Mouse (Mus musculus) forebrain, embryonic 12.5 days (tissue): Measurements from ENCODE around the gene Zbtb20. TPM values are rescaled to one million over a fixed set of nuclear protein-coding genes. Genes with fewer than 3 reads are reported as not detected.
A peak's percentile ranks its signal among the peaks of the same experiment; 100 is the strongest.

Source experiments
- ATAC-seq: fragments of 200-750 bp; cut with Nextera tagmentation; 2 replicates; pipeline ENCODE4 v1.8.0; 2017; ENCODE audit warnings: moderate TSS enrichment; ENCODE audit not compliant: low FRiP score
- H3K27ac ChIP-seq: fragments of 300-500 bp; sonication (generic); 2 replicates; pipeline ENCODE4 v1.5.1; 2016; ENCODE audit warnings: mild to moderate bottlenecking
- H3K27me3 ChIP-seq: fragments of 300-500 bp; sonication (generic); 2 replicates; pipeline ENCODE4 v1.6.1; 2016; ENCODE audit warnings: mild to moderate bottlenecking
- H3K36me3 ChIP-seq: fragments of 300-500 bp; sonication (generic); replicated peaks from 2 replicates; pipeline ENCODE4 v1.6.1; 2016; ENCODE audit warnings: mild to moderate bottlenecking
- H3K4me1 ChIP-seq: fragments of 300-500 bp; sonication (generic); 2 replicates; pipeline ENCODE4 v1.6.1; 2016
- H3K4me2 ChIP-seq: fragments of 300-500 bp; sonication (generic); 2 replicates; pipeline ENCODE4 v1.6.1; 2016; ENCODE audit warnings: mild to moderate bottlenecking, moderate library complexity
- H3K4me3 ChIP-seq: fragments of 300-500 bp; sonication (generic); replicated peaks from 2 replicates; pipeline ENCODE4 v1.5.1; 2016; ENCODE audit warnings: mild to moderate bottlenecking
- H3K9ac ChIP-seq: fragments of 300-500 bp; sonication (generic); 2 replicates; pipeline ENCODE4 v1.6.1; 2016; ENCODE audit warnings: mild to moderate bottlenecking
- H3K9me3 ChIP-seq: fragments of 300-500 bp; sonication (generic); 2 replicates; pipeline ENCODE4 v1.6.1; 2016
- WGBS: fragments of 180-500 bp; shearing (Covaris S2); methylation state at CpG from one replicate; pipeline ENCODE4 v1.1.7; 2016; 5-methylcytosine and 5-hydroxymethylcytosine counted together
- polyA plus RNA-seq: library from polyadenylated mRNA; unstranded; fragments of >200 nt; fragmentation: Nextera tagmentation; extraction: Ambion mirVana; gene quantifications from 2 replicates; pipeline ENCODE4 v1.2.1, GENCODE M21; 2016

Gene Zbtb20
- polyA plus RNA-seq, 1 experiment from 2014 or later = 73.6 TPM

DNA sequence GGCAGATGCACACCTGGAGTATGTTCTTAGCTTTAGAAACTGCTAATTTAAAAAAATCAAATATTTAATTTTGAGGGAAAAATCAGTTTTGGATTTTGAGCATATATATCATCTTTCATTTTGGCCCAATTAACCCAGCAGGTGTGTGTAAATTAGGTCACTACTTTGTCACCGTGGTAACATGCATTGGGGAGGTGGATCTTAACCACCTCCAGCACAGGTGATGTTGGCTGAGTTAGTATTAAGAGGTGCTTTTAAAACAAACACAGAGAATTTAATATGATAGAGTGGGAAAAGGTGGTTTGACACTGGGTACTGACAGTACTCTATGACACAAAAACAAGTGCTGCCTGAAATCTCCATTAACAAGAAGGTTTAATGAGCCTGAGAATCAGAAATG lies 218.5 kb downstream of the Zbtb20 start:
- no peak overlapping the region for H3K4me3 ChIP-seq
- no peak for ATAC-seq
- no peaks in the 10 kb centered on the region for H3K9me3 ChIP-seq
- no peaks in the 10 kb centered on the region for H3K27me3 ChIP-seq
- H3K4me1 ChIP-seq = peaks cover 5% of the 10 kb centered on the region
- no peak overlapping the region for H3K27ac ChIP-seq
- H3K4me2 ChIP-seq = no peak overlapping the region
- WGBS = 92% methylated on average over 1 of the region's 1 CpGs
- no peak overlapping the region for H3K9ac ChIP-seq
- no peaks in the 10 kb centered on the region for H3K36me3 ChIP-seq

DNA sequence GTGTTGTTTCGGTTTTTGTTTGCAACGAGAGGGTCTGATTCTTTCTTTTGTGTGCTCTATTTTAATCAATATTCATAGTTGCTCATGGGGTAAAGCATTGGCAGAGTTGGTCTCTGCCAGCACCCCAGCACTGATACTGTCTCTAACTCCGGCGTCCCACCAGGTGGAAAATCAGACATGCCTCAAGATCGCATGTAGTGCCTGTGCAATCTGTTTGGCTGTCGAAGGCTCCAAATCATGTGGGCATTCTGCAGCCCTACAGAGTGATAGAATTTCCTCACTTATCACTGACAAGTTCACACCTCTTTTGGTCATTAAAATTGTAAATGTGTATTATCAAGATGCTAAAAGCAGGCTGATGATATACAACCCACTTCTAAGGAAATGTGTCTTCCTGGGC lies 219.1 kb downstream of the Zbtb20 start:
- WGBS = 85% methylated on average over 6 of the region's 6 CpGs
- H3K4me1 ChIP-seq = peaks cover 5% of the 10 kb centered on the region
- H3K27me3 ChIP-seq = no peaks in the 10 kb centered on the region
- no peak overlapping the region for H3K4me3 ChIP-seq
- no peak overlapping the region for H3K9ac ChIP-seq
- H3K4me2 ChIP-seq = no peak overlapping the region
- ATAC-seq = no peak
- no peaks in the 10 kb centered on the region for H3K36me3 ChIP-seq
- no peak overlapping the region for H3K27ac ChIP-seq
- no peaks in the 10 kb centered on the region for H3K9me3 ChIP-seq

DNA sequence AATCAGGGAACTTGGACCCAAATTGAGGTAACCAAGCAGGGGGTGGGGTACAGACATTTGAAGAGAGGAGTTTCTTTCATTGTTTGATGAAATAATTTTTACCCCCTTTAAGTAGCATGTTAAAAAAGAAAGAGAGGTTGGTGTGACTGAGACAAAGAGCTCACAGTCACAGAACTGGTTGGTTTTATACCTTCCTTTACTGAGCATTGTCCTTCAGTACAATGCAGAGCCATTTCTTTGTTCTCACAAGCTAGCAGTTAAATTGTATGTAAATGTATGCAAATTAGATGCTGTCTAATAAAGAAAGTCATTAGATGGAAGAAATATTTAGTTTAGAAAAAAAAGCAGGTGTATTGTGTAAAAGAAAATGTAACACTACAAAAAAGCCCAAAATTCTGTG lies 220.4 kb downstream of the Zbtb20 start:
- Histone ChIP-seq H3K4me1 (peaks cover 5% of the 10 kb centered on the region), H3K27ac (no peak overlapping the region), H3K9ac (no peak overlapping the region), H3K36me3 (no peaks in the 10 kb centered on the region), H3K4me3 (no peak overlapping the region), H3K27me3 (no peaks in the 10 kb centered on the region), H3K4me2 (no peak overlapping the region), H3K9me3 (no peaks in the 10 kb centered on the region)
- no peak for ATAC-seq

DNA sequence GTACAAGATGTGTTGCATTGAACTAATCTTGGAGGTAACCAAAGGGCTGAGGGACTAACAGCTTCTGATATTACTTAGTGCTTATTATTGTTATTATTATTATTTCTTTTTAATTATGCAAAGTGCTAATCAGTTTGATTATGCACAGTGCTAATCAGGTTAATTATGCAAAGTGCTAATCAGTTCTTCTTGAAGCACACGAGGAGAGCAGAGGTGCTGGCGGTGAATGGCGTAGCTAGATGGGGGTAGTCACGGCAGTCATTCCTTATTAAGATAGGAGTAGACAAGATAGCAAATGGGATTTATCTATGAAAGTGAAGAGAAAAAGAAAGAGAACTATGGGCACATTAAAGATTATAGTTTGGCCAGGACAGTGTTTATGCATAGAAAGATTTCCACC lies 222.5 kb downstream of the Zbtb20 start:
- peaks cover 5% of the 10 kb centered on the region for H3K4me1 ChIP-seq
- no peaks in the 10 kb centered on the region for H3K9me3 ChIP-seq
- H3K4me3 ChIP-seq = no peak overlapping the region
- WGBS = 65% methylated on average over 4 of the region's 4 CpGs
- no peaks in the 10 kb centered on the region for H3K36me3 ChIP-seq
- peak; percentile 46; the same call in 1 of the 2 replicates for ATAC-seq
- H3K27ac ChIP-seq = no peak overlapping the region
- no peak overlapping the region for H3K4me2 ChIP-seq
- no peak overlapping the region for H3K9ac ChIP-seq
- no peaks in the 10 kb centered on the region for H3K27me3 ChIP-seq

DNA sequence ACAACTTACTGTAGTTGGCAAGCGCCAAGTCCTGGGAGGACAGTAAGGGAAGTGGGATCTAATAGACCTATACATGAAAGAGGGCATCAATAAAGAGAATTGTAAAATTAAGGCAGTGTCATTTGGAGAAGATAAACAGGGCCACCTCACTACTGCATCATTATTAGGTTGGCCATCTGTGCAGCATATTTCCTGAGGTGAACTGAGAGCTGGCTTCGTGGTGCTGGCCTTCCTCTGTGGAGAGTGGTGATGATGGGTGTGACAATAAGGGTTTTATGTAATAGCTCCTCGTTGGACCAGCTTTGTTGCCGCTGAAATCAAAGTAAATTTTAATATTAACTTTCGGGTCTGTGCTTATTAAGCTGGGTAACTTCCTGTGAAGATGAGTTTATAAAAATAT lies 223.0 kb downstream of the Zbtb20 start:
- no peaks in the 10 kb centered on the region for H3K36me3 ChIP-seq
- H3K27ac ChIP-seq = no peak overlapping the region
- no peak overlapping the region for H3K4me2 ChIP-seq
- peaks cover 5% of the 10 kb centered on the region for H3K4me1 ChIP-seq
- no peaks in the 10 kb centered on the region for H3K9me3 ChIP-seq
- H3K9ac ChIP-seq = no peak overlapping the region
- 89% methylated on average over 5 of the region's 5 CpGs for WGBS
- ATAC-seq = no peak
- no peak overlapping the region for H3K4me3 ChIP-seq
- H3K27me3 ChIP-seq = no peaks in the 10 kb centered on the region

DNA sequence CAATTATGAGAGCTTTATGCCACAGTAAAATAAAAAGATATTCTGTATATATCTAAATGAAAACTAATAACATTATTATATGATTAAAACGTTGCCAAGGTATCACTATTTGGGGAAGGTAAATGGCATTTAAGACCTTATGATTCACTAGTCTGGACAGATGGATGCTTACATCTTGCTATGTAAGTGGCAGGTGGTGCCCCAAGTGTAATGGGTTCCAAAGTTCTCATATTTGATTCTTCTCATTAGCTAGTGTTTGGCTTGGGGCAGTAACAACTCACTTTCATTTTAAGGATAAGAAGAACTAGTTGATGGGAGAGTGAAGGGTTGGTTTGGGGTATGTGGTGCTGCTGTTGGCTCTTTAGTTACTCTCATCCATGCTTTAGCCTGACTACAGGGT lies 235.6 kb downstream of the Zbtb20 start:
- H3K36me3 ChIP-seq = no peaks in the 10 kb centered on the region
- H3K9ac ChIP-seq = no peak overlapping the region
- no peaks in the 10 kb centered on the region for H3K9me3 ChIP-seq
- H3K4me2 ChIP-seq = no peak overlapping the region
- 79% methylated on average over 1 of the region's 1 CpGs for WGBS
- no peaks in the 10 kb centered on the region for H3K4me1 ChIP-seq
- no peaks in the 10 kb centered on the region for H3K27me3 ChIP-seq
- no peak for ATAC-seq
- no peak overlapping the region for H3K4me3 ChIP-seq
- H3K27ac ChIP-seq = no peak overlapping the region

DNA sequence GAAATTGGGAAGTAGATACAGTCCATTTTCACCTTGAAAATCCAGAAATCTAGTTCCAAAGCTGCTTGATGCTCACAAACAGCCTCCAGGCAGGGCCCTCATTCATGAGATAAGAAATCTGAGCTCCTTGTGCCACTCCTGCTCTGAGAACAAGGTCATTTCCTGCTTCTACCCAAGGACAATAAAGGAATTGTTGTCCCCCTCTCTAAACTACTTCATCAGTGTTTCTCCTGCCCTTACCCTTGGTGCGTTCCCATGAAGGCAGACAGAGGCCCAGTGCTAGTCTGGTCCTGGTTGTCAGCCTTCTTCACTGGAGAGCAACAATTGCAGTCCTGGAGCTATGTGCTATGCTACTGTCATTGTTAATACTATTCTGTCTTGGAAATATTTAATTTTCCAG lies 238.3 kb downstream of the Zbtb20 start:
- no peak overlapping the region for H3K4me3 ChIP-seq
- WGBS = 58% methylated on average over 1 of the region's 1 CpGs

DNA sequence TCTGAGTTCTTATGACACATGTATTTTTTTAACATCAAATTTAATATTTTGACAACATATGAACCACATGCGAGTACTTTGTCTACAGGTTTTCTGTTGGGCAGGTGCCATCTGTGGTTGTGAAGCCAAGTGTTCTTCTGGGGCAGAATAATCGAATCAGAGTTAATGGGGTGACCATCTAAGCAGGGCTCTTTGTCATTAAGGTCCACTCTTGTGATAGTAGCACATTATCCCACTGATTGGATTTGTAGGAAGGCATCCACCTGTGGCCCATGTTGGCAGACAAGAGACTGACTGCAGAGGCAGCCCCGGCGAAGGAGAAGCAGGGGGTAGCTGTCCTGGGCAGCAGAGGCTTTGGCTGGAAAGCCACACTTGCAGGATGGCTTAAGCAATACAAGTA lies 254.3 kb downstream of the Zbtb20 start:
- Histone ChIP-seq H3K9me3 (no peaks in the 10 kb centered on the region), H3K4me3 (no peak overlapping the region), H3K9ac (no peak overlapping the region), H3K36me3 (no peaks in the 10 kb centered on the region), H3K4me2 (no peak overlapping the region), H3K27ac (no peak overlapping the region), H3K27me3 (no peaks in the 10 kb centered on the region), H3K4me1 (peaks cover 4% of the 10 kb centered on the region)
- WGBS = 74% methylated on average over 4 of the region's 4 CpGs
- ATAC-seq = 0 out of 2 replicates have a peak, but pooled peaks have one; percentile 33

More for the DNA sequence above, 238.3 kb downstream of the Zbtb20 start:
- H3K36me3 ChIP-seq = no peaks in the 10 kb centered on the region
- H3K9ac ChIP-seq = no peak overlapping the region
- H3K27me3 ChIP-seq = no peaks in the 10 kb centered on the region
- no peak for ATAC-seq
- no peaks in the 10 kb centered on the region for H3K4me1 ChIP-seq
- H3K27ac ChIP-seq = no peak overlapping the region
- no peak overlapping the region for H3K4me2 ChIP-seq
- H3K9me3 ChIP-seq = no peaks in the 10 kb centered on the region

DNA sequence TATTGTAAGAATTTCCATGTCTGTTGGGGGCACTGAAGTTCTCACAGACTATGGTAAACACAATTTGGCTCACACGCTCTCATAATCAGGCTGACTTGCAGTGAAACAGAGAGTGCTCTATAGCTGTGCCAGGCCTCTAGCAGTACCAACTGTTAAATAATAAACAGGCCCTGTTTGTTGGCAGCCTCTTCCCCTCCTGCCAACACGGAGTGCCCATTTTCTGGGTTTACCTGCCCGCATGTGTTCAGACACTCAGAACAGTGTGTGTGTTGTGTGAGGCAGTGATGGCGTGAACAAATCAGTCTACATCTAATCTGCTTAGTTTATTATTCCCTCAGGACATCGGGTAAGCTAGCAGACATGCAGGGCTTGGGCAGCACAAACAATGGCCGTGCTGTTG lies 254.9 kb downstream of the Zbtb20 start:
- ATAC-seq = no peak
- Histone ChIP-seq H3K4me1 (peaks cover 4% of the 10 kb centered on the region), H3K9me3 (no peaks in the 10 kb centered on the region), H3K9ac (no peak overlapping the region), H3K27ac (no peak overlapping the region), H3K4me3 (no peak overlapping the region), H3K27me3 (no peaks in the 10 kb centered on the region), H3K4me2 (no peak overlapping the region), H3K36me3 (no peaks in the 10 kb centered on the region)
- WGBS = 65% methylated on average over 6 of the region's 6 CpGs

DNA sequence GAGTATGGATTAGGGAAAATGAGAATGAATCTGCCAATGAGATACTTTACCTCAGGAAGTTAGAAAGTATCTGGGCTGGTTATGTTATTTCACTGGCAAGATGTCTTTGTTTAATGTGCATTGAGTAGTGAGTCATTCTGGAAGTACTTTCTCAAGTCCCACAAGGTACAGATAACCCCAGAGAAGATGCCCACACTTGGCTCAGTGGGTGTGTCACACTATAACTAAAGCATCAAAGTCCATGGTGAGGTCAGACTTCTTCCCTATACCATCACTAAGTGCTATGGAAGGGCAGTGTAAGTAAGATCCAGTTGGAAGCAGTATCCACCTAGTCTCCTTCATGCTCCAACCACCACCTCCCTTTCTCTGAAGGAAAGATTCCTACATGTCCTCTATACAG lies 255.4 kb downstream of the Zbtb20 start:
- Histone ChIP-seq H3K9ac (no peak overlapping the region), H3K27ac (no peak overlapping the region), H3K36me3 (no peaks in the 10 kb centered on the region), H3K27me3 (no peaks in the 10 kb centered on the region), H3K4me1 (peaks cover 4% of the 10 kb centered on the region), H3K9me3 (no peaks in the 10 kb centered on the region), H3K4me2 (no peak overlapping the region), H3K4me3 (no peak overlapping the region)
- no peak for ATAC-seq

DNA sequence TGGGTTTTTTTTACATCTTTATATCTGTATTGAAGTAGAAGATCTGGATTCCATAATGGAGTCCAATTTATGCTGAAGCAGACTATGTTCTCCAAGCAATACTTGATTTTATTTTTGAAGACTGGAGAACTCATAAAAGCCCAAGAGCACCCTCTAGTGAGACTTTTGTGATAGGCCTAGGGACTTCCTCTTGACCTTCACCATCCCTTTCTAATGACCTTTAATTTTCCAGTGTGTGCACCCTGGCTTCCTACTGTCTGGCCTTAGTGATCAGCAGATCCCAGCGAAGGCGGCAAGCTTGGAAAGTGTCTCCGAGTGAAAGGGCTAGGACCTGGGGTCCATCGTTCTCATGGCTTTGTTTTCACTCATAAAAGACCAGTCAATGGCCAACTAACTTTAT lies 292.8 kb downstream of the Zbtb20 start:
- Histone ChIP-seq H3K27me3 (no peaks in the 10 kb centered on the region), H3K9me3 (no peaks in the 10 kb centered on the region), H3K27ac (no peak overlapping the region), H3K9ac (no peak overlapping the region), H3K4me2 (no peak overlapping the region), H3K4me3 (no peak overlapping the region), H3K36me3 (no peaks in the 10 kb centered on the region), H3K4me1 (no peaks in the 10 kb centered on the region)
- ATAC-seq = no peak
- 58% methylated on average over 4 of the region's 4 CpGs for WGBS

DNA sequence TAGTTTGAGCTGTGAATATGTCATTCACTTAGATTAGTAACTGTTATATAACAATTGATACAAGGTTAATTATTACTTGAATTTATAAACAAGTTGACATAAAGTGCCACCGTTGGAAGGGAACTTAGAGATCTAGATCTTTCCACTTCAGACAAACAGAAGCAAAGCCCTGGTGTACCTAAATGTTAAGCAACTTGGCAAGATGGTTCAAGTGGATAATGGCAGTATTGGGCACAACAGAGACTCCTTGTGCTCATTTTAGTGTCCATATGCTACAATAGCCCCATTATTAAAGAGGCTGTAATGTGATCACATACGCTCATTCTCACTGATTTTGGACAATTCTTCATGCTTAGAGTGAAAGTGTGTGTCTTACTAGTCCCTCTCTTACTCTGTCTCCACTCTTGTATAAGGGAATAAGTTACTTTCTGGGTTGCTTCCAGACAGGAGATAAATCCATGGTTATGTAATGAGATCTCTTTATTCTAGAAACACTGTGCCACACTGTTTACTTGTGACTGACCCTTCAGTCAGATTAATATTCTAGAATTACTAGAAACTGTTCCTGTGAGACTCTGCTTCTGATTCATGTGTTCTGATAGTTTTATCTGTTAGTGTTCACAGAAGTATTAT lies 293.7 kb downstream of the Zbtb20 start:
- Histone ChIP-seq H3K4me2 (no peak overlapping the region), H3K4me1 (no peaks in the 10 kb centered on the region), H3K9ac (no peak overlapping the region), H3K27me3 (no peaks in the 10 kb centered on the region), H3K27ac (no peak overlapping the region), H3K36me3 (no peaks in the 10 kb centered on the region), H3K9me3 (no peaks in the 10 kb centered on the region), H3K4me3 (no peak overlapping the region)
- ATAC-seq = no peak
- 86% methylated on average over 2 of the region's 2 CpGs for WGBS

DNA sequence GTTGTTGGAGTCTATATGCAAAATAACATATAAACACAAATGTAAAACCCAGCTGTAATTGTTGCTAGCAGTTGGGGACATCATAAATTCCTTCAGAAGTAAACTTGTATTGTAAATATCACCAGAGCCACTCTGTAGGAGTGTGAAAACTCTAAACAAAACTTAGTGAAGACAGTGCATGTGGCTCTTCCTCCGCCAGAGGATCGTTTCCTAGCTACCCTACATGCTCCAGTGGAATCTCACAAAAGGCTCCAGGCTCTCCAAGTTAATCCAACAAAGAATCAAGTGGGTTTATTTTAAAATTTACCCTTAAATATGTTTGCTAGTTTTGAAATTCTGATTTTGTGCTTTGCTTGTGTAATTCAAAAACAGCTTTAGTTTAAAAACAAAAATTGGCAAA lies 296.5 kb downstream of the Zbtb20 start:
- no peak overlapping the region for H3K9ac ChIP-seq
- H3K9me3 ChIP-seq = no peaks in the 10 kb centered on the region
- no peaks in the 10 kb centered on the region for H3K4me1 ChIP-seq
- no peaks in the 10 kb centered on the region for H3K27me3 ChIP-seq
- WGBS = 19% methylated on average over 2 of the region's 2 CpGs
- no peak overlapping the region for H3K4me3 ChIP-seq
- no peak overlapping the region for H3K27ac ChIP-seq
- ATAC-seq = no peak
- no peaks in the 10 kb centered on the region for H3K36me3 ChIP-seq
- no peak overlapping the region for H3K4me2 ChIP-seq
